Mouse (Mus musculus): Measurements from ENCODE around the gene Usp49. TPM values are rescaled to one million over a fixed set of nuclear protein-coding genes. Genes with fewer than 3 reads are reported as not detected.

Gene Usp49
- total RNA-seq, 2 experiments from 2014 or later, result 4.6 to 4.9 TPM

Other genes with a start within 250 kb of the Usp49 start
- under 1 TPM; 0.47 TPM for gene Guca1b, start 245.3 kb upstream of the Usp49 start, total RNA-seq (2021)
- 1 to 10 TPM in 1 of 2 experiments, under 1 TPM in 1; 0.66 to 1.6 TPM for gene Guca1a, start 230.1 kb upstream of the Usp49 start, total RNA-seq (2021)
- under 1 TPM; 0.47 to 0.50 TPM for gene AI661453, start 194.1 kb upstream of the Usp49 start, total RNA-seq (2021)
- not detected for gene 1700001C19Rik, start 193.3 kb upstream of the Usp49 start, total RNA-seq (2021)
- 10 to 100 TPM in 1 of 2 experiments, 1 to 10 TPM in 1; 9.8 to 10.2 TPM for gene Taf8, start 128.4 kb upstream of the Usp49 start, total RNA-seq (2021)
- gene Ccnd3, start 125.6 kb upstream of the Usp49 start, total RNA-seq (2021), result 100 to 1,000 TPM in 1 of 2 experiments, 10 to 100 TPM in 1; 95.5 to 120 TPM
- gene Bysl, start 19.2 kb upstream of the Usp49 start, total RNA-seq (2021), result 10 to 100 TPM; 13.0 TPM
- 10 to 100 TPM; 14.7 to 15.5 TPM for gene Med20, start 19.1 kb upstream of the Usp49 start, total RNA-seq (2021)
- gene Gm20517, start 19.1 kb upstream of the Usp49 start, total RNA-seq (2021), result 1 to 10 TPM; 1.8 to 2.1 TPM
- 100 to 1,000 TPM; 175 to 181 TPM for gene Tomm6, start 57.7 kb downstream of the Usp49 start, total RNA-seq (2021)
- gene Frs3, start 58.3 kb downstream of the Usp49 start, total RNA-seq (2021), result 1 to 10 TPM; 3.5 to 3.9 TPM
- gene Gm21981, start 63.8 kb downstream of the Usp49 start, total RNA-seq (2021), result under 1 TPM; 0.68 to 0.88 TPM
- gene Prickle4, start 64.0 kb downstream of the Usp49 start, total RNA-seq (2021), result under 1 TPM in 1 of 2 experiments, not detected in 1; 0.70 TPM
- gene Pgc, start 96.2 kb downstream of the Usp49 start, total RNA-seq (2021), result not detected
- 10 to 100 TPM; 67.9 to 70.7 TPM for gene Tfeb, start 106.3 kb downstream of the Usp49 start, total RNA-seq (2021)
- gene Mdfi, start 204.0 kb downstream of the Usp49 start, total RNA-seq (2021), result 10 to 100 TPM in 1 of 2 experiments, 1 to 10 TPM in 1; 7.2 to 10.0 TPM

Measured in gastrocnemius, postnatal 10 days (tissue).